Mouse (Mus musculus): ENCODE data around the gene Mosmo. TPM values are rescaled to one million over a fixed set of nuclear protein-coding genes. Genes with fewer than 3 reads are reported as not detected.
"Not testable (repeated sequence)": the region's sequence is repeated elsewhere in the genome, so short reads cannot be mapped to it uniquely, and the experiment has no call there.

The Mosmo gene
- polyA plus RNA-seq, 1 experiment from 2014 or later, result 13.8 TPM

GRCm38 (mm10) chr7:120712071-120712470 lies 34.7 kb downstream of the Mosmo start:
- Histone ChIP-seq H3K9me3 (no peaks in the 10 kb centered on the region), H3K4me3 (no peak overlapping the region), H3K27ac (replicated peaks) (no peak overlapping the region), H3K4me1 (replicated peaks) (no peaks in the 10 kb centered on the region), H3K4me2 (no peak overlapping the region), H3K36me3 (no peaks in the 10 kb centered on the region), H3K27me3 (no peaks in the 10 kb centered on the region), H3K9ac (no peak overlapping the region)
- ATAC-seq (ENCODE audit: low read depth), result no peak
- 92% methylated on average over 2 of the region's 2 CpGs for WGBS

- no peak overlapping the region for H3K4me2 ChIP-seq
Measured at GRCm38 (mm10) chr7:120713225-120713624, 35.8 kb downstream of the Mosmo start.

DNA sequence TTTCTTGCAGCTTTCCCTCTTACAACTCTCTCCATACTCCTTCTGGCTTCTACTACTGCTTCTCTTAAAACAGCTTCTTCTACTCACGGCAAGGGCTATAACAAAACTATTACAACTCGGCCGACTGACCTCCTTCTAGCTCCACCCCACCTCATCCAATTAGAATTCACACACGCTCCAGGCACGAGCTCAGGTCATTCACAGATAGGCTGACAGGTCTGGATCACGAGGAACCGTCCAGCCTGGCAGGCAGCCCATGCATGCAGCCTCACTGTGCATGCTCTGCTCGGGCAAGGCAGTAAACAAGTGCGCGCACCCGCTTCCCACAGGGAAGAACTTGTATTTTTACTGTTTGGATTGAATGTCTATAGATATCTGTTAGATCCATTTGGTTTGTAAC lies 36.5 kb downstream of the Mosmo start:
- H3K9ac ChIP-seq, result not testable (repeated sequence)

More at GRCm38 (mm10) chr7:120713225-120713624, 35.8 kb downstream of the Mosmo start:
- H3K36me3 ChIP-seq, result no peaks in the 10 kb centered on the region
- no peaks in the 10 kb centered on the region for H3K9me3 ChIP-seq
- H3K27ac ChIP-seq (replicated peaks), result no peak overlapping the region
- H3K4me1 ChIP-seq (replicated peaks), result peaks cover 6% of the 10 kb centered on the region; the same call in 1 of the 2 replicates
- no peak overlapping the region for H3K4me3 ChIP-seq
- WGBS, result 93% methylated on average over 2 of the region's 2 CpGs
- H3K27me3 ChIP-seq, result no peaks in the 10 kb centered on the region
- no peak overlapping the region for H3K9ac ChIP-seq
- ATAC-seq (ENCODE audit: low read depth), result no peak

DNA sequence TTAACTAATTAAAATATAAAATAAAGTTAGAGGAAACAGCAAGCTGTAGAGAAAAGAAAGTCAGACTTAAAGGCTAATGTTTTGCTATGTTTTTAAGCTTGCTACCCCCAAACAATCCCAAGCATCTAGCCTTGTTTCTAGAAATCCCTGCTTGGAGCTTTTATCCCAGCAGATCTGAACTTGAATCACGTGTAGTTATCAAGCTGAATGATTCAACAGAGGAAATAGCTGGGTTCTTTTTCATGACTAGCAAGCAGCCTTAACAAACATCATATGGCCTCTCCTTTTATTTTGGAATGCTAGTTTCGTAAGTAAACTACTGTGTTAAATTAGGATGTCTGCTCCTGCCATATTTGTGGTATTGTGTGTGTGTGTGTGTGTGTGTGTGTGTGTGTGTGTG lies 39.8 kb downstream of the Mosmo start:
- Histone ChIP-seq H3K9ac (no peak overlapping the region), H3K27me3 (no peaks in the 10 kb centered on the region), H3K9me3 (no peaks in the 10 kb centered on the region), H3K4me2 (no peak overlapping the region), H3K4me3 (no peak overlapping the region), H3K36me3 (no peaks in the 10 kb centered on the region), H3K4me1 (replicated peaks) (peaks cover 7% of the 10 kb centered on the region; the same call in 1 of the 2 replicates), H3K27ac (replicated peaks) (no peak overlapping the region)
- 78% methylated on average over 2 of the region's 2 CpGs for WGBS
- no peak for ATAC-seq (ENCODE audit: low read depth)

More for the DNA sequence above, 36.5 kb downstream of the Mosmo start:
- not testable (repeated sequence) for H3K9me3 ChIP-seq; H3K27ac ChIP-seq (replicated peaks); ATAC-seq (ENCODE audit: low read depth); H3K36me3 ChIP-seq; H3K4me3 ChIP-seq; H3K4me2 ChIP-seq; H3K27me3 ChIP-seq; H3K4me1 ChIP-seq (replicated peaks)
- 92% methylated on average over 11 of the region's 11 CpGs for WGBS

GRCm38 (mm10) chr7:120721051-120721450 lies 43.6 kb downstream of the Mosmo start:
- H3K4me2 ChIP-seq, result no peak overlapping the region
- H3K4me1 ChIP-seq (replicated peaks), result peaks cover 23% of the 10 kb centered on the region
- H3K9me3 ChIP-seq, result no peaks in the 10 kb centered on the region
- WGBS, result 87% methylated on average over 5 of the region's 5 CpGs
- no peaks in the 10 kb centered on the region for H3K36me3 ChIP-seq
- H3K9ac ChIP-seq, result no peak overlapping the region
- no peak overlapping the region for H3K27ac ChIP-seq (replicated peaks)
- no peaks in the 10 kb centered on the region for H3K27me3 ChIP-seq
- H3K4me3 ChIP-seq, result no peak overlapping the region
- ATAC-seq (ENCODE audit: low read depth), result no peak

DNA sequence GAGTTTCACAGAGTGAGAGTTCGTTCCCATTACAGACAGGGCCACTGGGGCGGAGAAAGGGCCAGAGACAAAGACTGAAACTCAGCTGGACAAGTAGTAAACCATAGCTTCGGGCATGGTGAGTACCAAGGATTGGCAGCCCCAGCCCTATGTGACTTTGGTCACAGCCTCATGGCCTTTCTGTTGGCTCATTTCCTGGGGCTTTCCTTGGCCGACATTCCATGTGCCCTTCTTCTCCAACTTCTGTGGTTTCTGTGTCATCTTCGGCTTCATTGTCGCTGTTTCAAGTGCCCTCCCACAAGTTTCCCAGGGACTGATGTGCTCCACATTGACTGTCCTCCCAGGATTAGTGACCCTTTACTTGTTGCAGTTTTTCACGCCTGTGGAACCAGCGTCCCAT lies 44.0 kb downstream of the Mosmo start:
- no peak overlapping the region for H3K4me3 ChIP-seq
- ATAC-seq (ENCODE audit: low read depth), result no peak
- H3K9me3 ChIP-seq, result no peaks in the 10 kb centered on the region
- H3K9ac ChIP-seq, result no peak overlapping the region
- WGBS, result 81% methylated on average over 8 of the region's 8 CpGs
- H3K4me2 ChIP-seq, result no peak overlapping the region
- no peaks in the 10 kb centered on the region for H3K27me3 ChIP-seq
- peaks cover 23% of the 10 kb centered on the region for H3K4me1 ChIP-seq (replicated peaks)
- H3K27ac ChIP-seq (replicated peaks), result no peak overlapping the region
- no peaks in the 10 kb centered on the region for H3K36me3 ChIP-seq

- 99% methylated on average over 4 of the region's 4 CpGs for WGBS
- H3K9me3 ChIP-seq, result no peaks in the 10 kb centered on the region
- peaks cover 23% of the 10 kb centered on the region for H3K4me1 ChIP-seq (replicated peaks)
- no peak overlapping the region for H3K4me2 ChIP-seq
- H3K27ac ChIP-seq (replicated peaks), result no peak overlapping the region
- no peak overlapping the region for H3K4me3 ChIP-seq
- no peaks in the 10 kb centered on the region for H3K36me3 ChIP-seq
- no peak overlapping the region for H3K9ac ChIP-seq
- H3K27me3 ChIP-seq, result no peaks in the 10 kb centered on the region
- ATAC-seq (ENCODE audit: low read depth), result no peak
Measured at GRCm38 (mm10) chr7:120722063-120722462, 44.6 kb downstream of the Mosmo start.

DNA sequence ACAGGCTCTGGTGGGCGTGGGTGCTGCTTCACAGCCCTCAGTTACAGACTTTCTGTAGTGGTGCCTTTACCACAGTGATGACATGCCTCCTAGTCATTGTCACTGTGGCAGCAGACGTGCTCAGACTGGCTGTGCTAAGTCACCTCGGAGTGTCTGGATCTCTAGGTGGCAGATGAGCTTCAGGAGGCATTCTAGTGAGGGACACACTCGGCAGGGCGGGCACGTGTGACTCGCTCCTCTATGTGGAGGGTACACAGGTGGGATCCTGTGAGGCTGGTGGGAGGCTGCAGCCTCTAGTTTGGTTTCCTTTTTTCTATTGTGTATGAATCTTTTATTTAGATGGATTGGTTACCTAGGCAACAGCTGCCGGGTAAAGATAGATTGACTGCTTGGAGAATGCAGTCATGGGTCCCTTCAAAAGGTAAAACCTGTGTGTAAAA lies 45.4 kb downstream of the Mosmo start:
- WGBS, result 56% methylated on average over 8 of the region's 8 CpGs
- H3K9me3 ChIP-seq, result no peaks in the 10 kb centered on the region
- peak; percentile 11; the same call in 1 of the 2 replicates for ATAC-seq (ENCODE audit: low read depth)
- H3K9ac ChIP-seq, result no peak overlapping the region
- no peak overlapping the region for H3K4me3 ChIP-seq
- H3K4me1 ChIP-seq (replicated peaks), result peaks cover 20% of the 10 kb centered on the region
- no peak overlapping the region for H3K4me2 ChIP-seq
- no peaks in the 10 kb centered on the region for H3K27me3 ChIP-seq
- H3K36me3 ChIP-seq, result no peaks in the 10 kb centered on the region
- H3K27ac ChIP-seq (replicated peaks), result no peak overlapping the region

DNA sequence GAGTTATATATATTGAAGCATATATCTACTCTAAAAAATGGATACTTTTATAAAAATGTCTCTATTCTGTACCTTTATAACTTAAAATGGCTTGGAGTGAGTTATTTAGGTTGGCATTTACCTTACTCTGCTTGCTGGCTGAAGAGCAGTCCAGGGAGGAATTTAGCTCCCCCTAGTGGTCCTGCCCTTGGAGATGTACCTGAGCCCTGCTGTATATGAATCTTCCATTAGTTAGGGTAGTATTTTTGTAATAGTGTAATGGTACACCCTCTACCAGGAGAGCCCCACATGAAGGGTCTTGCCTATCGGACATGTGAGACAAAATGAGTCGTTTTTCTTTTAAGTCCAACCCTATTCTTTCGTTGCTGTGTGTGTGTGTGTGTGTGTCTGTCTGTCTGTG lies 50.2 kb downstream of the Mosmo start:
- 86% methylated on average over 3 of the region's 3 CpGs for WGBS
- no peak overlapping the region for H3K4me3 ChIP-seq
- ATAC-seq (ENCODE audit: low read depth), result no peak
- H3K4me1 ChIP-seq (replicated peaks), result peaks cover 16% of the 10 kb centered on the region
- no peak overlapping the region for H3K4me2 ChIP-seq
- H3K9ac ChIP-seq, result no peak overlapping the region
- H3K27ac ChIP-seq (replicated peaks), result no peak overlapping the region
- H3K27me3 ChIP-seq, result no peaks in the 10 kb centered on the region
- H3K36me3 ChIP-seq, result peaks cover 20% of the 10 kb centered on the region
- no peaks in the 10 kb centered on the region for H3K9me3 ChIP-seq

GRCm38 (mm10) chr7:120729635-120730034 lies 52.2 kb downstream of the Mosmo start:
- Histone ChIP-seq H3K4me2 (no peak overlapping the region), H3K27me3 (no peaks in the 10 kb centered on the region), H3K27ac (replicated peaks) (no peak overlapping the region), H3K36me3 (peaks cover 25% of the 10 kb centered on the region), H3K4me1 (replicated peaks) (peaks cover 3% of the 10 kb centered on the region; the same call in 1 of the 2 replicates), H3K4me3 (no peak overlapping the region), H3K9ac (no peak overlapping the region), H3K9me3 (no peaks in the 10 kb centered on the region)
- ATAC-seq (ENCODE audit: low read depth), result no peak
- 92% methylated on average over 5 of the region's 5 CpGs for WGBS

DNA sequence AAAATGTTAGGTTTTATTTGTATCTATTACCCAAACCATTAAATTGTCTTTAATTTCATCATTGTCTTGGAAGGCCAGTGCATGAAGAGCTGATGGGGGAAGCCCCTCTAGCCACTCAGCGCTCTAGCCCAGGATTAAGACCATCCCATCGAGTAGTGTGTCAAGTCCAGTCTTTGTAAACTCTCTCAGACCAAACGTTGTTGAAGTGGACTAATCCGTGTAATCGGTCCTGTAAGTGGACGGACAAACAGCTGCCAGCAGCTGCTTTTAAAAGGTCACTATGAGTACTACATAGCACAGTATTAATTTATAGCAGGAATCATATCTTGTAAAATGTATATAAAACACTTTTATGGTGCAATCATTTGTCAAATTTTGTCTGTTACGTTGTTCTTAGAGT lies 55.5 kb downstream of the Mosmo start:
- no peak overlapping the region for H3K4me2 ChIP-seq
- peaks cover 28% of the 10 kb centered on the region for H3K36me3 ChIP-seq
- no peak overlapping the region for H3K4me3 ChIP-seq
- ATAC-seq (ENCODE audit: low read depth), result no peak
- H3K27ac ChIP-seq (replicated peaks), result no peak overlapping the region
- no peaks in the 10 kb centered on the region for H3K4me1 ChIP-seq (replicated peaks)
- no peaks in the 10 kb centered on the region for H3K9me3 ChIP-seq
- H3K27me3 ChIP-seq, result no peaks in the 10 kb centered on the region
- WGBS, result 88% methylated on average over 7 of the region's 7 CpGs
- H3K9ac ChIP-seq, result no peak overlapping the region

DNA sequence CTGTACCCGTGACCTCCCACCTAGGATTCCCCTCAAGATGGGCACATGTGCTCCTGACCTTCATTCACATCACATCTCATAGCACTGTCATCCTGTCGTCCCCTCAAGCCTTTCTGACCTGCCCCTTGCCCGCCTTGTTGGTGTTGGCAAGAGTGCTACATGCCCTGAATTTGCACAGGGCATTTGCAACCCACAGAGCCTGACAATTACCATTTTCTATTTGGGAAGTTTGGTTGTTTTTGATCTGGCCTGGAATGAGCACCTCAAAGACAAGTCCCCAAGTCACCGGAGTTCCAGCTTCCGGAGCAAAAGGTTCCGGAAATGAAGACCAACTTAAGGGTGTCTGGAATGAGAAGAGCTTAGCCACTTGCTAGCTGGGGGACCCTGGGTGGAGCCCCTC lies 61.6 kb downstream of the Mosmo start, which contains the start of gene Vwa3a:
Gene Vwa3a (plus strand): TSS at position 301 of the 400 bp plus-strand sequence.
- no peak within 1 kb of the TSS for H3K4me3 ChIP-seq
- peaks cover 9% of the 10 kb centered on the region; the same call in 1 of the 2 replicates for H3K36me3 ChIP-seq
- H3K27ac ChIP-seq (replicated peaks), result no peak within 1 kb of the TSS
- ATAC-seq (ENCODE audit: low read depth), result no peak
- no peaks in the 10 kb centered on the region for H3K9me3 ChIP-seq
- H3K4me1 ChIP-seq (replicated peaks), result peaks cover 7% of the 10 kb centered on the region; the same call in 1 of the 2 replicates
- no peak within 1 kb of the TSS for H3K4me2 ChIP-seq
- no peaks in the 10 kb centered on the region for H3K27me3 ChIP-seq
- 81% methylated on average over 6 of the region's 6 CpGs for WGBS
- H3K9ac ChIP-seq, result no peak within 1 kb of the TSS

- no peak overlapping the region for H3K4me2 ChIP-seq
- H3K27me3 ChIP-seq, result no peaks in the 10 kb centered on the region
- no peaks in the 10 kb centered on the region for H3K9me3 ChIP-seq
- peaks cover 7% of the 10 kb centered on the region; the same call in 1 of the 2 replicates for H3K4me1 ChIP-seq (replicated peaks)
- no peak for ATAC-seq (ENCODE audit: low read depth)
- H3K36me3 ChIP-seq, result peaks cover 4% of the 10 kb centered on the region; the same call in 1 of the 2 replicates
- no peak overlapping the region for H3K4me3 ChIP-seq
- H3K9ac ChIP-seq, result no peak overlapping the region
- no peak overlapping the region for H3K27ac ChIP-seq (replicated peaks)
- WGBS, result 17% methylated on average over 5 of the region's 5 CpGs
Measured at GRCm38 (mm10) chr7:120739558-120740101, 62.2 kb downstream of the Mosmo start.
